22 mouse cellular contexts compared by ENCODE assay signal in the genomic region with DNA sequence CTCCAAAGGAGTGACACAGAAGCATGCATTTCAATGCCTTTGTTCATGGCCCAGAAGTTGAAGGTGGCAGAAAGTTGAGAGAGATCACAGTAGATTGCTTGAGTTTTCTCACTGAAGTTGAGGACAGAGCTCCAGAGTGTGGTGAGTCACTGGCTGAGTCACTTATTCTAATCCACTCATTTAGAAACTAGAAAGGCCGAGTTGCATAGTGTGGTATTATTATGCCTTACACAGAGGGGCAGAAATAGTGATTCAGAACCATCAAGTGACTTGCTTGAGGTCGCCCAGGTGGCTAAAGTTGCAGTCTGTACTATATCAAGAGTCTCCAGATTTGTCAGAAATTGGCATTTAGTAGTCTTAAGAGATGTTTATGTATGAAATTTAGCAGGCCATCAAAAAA.
DNase-seq lines count a peak whose midpoint lies in the region; ATAC-seq and TF ChIP-seq lines count a peak whose summit lies in the region.
"Had no signal": no experiment of that assay in that cellular context is flagged by ENCODE, and none has a peak within 500 bp of the region (broad histone marks: within the 10 kb centered on the region; RNA-seq: fewer than 3 reads in every experiment).

No protein-coding gene starts in this region.

- H3K36me3 ChIP-seq in myocyte (ENCODE audit: control insufficient read depth, insufficient read depth), result no peaks in the 10 kb centered on the region
- H3K36me3 ChIP-seq in heart, adult 2 months (ENCODE audit: control insufficient read depth, insufficient read depth, low read length), result peaks cover 5% of the 10 kb centered on the region
- H3K36me3 ChIP-seq: forebrain, embryonic 10.5 days; G1E; heart, embryonic 15.5 days; hindbrain, embryonic 15.5 days had no signal

- peaks cover 3% of the 10 kb centered on the region; the same call in 1 of the 2 replicates for H3K4me1 ChIP-seq in heart, adult 2 months (ENCODE audit: control insufficient read depth, insufficient read depth, low read length)
- H3K4me1 ChIP-seq: forebrain, embryonic 10.5 days had no signal

- intact Hi-C loops in heart, adult 2 months (cut with DNase I), result no loop called here
- intact Hi-C loops in heart, postnatal 14 days (cut with DNase I), result no loop called here

- in situ Hi-C loops in Patski (cut with MboI; ENCODE audit: low pct_unique_long_range_greater_than_20kb), result no loop called here

- no peak overlapping the region for H3ac ChIP-seq in myocyte (ENCODE audit: control insufficient read depth, insufficient read length)

- H3K27me3 ChIP-seq in Patski (no peaks in the 10 kb centered on the region), myocyte (ENCODE audit: control insufficient read depth, insufficient read depth, insufficient read length) (no peaks in the 10 kb centered on the region)
- no peaks in the 10 kb centered on the region for H3K27me3 ChIP-seq in heart, adult 2 months (ENCODE audit: control insufficient read depth, insufficient read depth, low read length)
- H3K27me3 ChIP-seq: heart, embryonic 15.5 days; hindbrain, embryonic 15.5 days had no signal

- no peak overlapping the region for H3K4me3 ChIP-seq in myocyte
- H3K4me3 ChIP-seq in heart, adult 2 months, result no peak overlapping the region
- H3K4me3 ChIP-seq: forebrain, embryonic 10.5 days; heart, embryonic 15.5 days; hindbrain, embryonic 15.5 days; layer of hippocampus, adult 2 months had no signal

- ATAC-seq in Patski, result peak; percentile 51
- ATAC-seq: forebrain, embryonic 16.5 days; intestine, embryonic 16.5 days had no signal

- peak; percentile 18 for DNase-seq in 3T3-L1 (ENCODE audit: low read depth, low spot score)
- DNase-seq in CD4-positive helper T cell, adult 2 months (ENCODE audit: low read depth, low spot score), result peak; percentile 19
- DNase-seq in Patski (ENCODE audit: low read depth, low spot score), result no peak
- no peak for DNase-seq in heart, adult 2 months
- DNase-seq in heart, postnatal 14 days, result no peak
- no peak for DNase-seq in adrenal gland, adult 2 months
- DNase-seq: adrenal gland, postnatal 36 days; cerebellum, adult 11 months; cerebellum, adult 9-11 months; gastrocnemius, postnatal 36 days; kidney, postnatal 25 days; retina, postnatal 1 day had no signal

- POLR2A ChIA-PET in Patski (lab: Charles Lee), result no interaction called here

- H3K27ac ChIP-seq in heart, adult 2 months, result no peak overlapping the region
- H3K27ac ChIP-seq: forebrain, embryonic 10.5 days; heart, embryonic 15.5 days; hindbrain, embryonic 15.5 days; layer of hippocampus, adult 2 months; macrophage had no signal

- H3K9ac ChIP-seq in heart, adult 2 months (ENCODE audit: low read depth, low read length), result no peak overlapping the region
- H3K9ac ChIP-seq: heart, embryonic 15.5 days; hindbrain, embryonic 15.5 days had no signal

- TF ChIP-seq POLR2A in myocyte (IDR thresholded peaks at IDR 0.05; ENCODE audit: insufficient read length, low read depth), result no peak
- no peak for TF ChIP-seq POLR2A in heart, adult 2 months (IDR thresholded peaks at IDR 0.05; ENCODE audit: insufficient read depth, low read depth, low read length)

- peak overlapping the region; percentile 39 for H3K4me2 ChIP-seq in myocyte (ENCODE audit: low read depth)
- H3K4me2 ChIP-seq: heart, embryonic 15.5 days; hindbrain, embryonic 15.5 days; midbrain, embryonic 11.5 days had no signal

- no peak for TF ChIP-seq EP300 in heart, adult 2 months (IDR thresholded peaks at IDR 0.05; ENCODE audit: insufficient read depth, low read depth, low read length)

- no peak for TF ChIP-seq CTCF in Patski (IDR thresholded peaks at IDR 0.05)
- no peak for TF ChIP-seq CTCF in heart, adult 2 months (IDR thresholded peaks at IDR 0.05)

- no peaks in the 10 kb centered on the region for H3K79me2 ChIP-seq in myocyte (ENCODE audit: control insufficient read depth, insufficient read depth)
- H3K79me2 ChIP-seq in heart, adult 2 months (replicated peaks; ENCODE audit: control insufficient read depth, insufficient read depth, low read length), result no peaks in the 10 kb centered on the region

- 56% methylated on average over 2 of the region's 2 CpGs for WGBS in heart, adult 2 months

- CTCF ChIA-PET in Patski (lab: Charles Lee), result no interaction called here

TF ChIP-seq in myocyte, 11 proteins besides CTCF, POLR2A, EP300 and RAD21:
- TF ChIP-seq MYOD1 (IDR thresholded peaks at IDR 0.05; ENCODE audit: control insufficient read depth in 1 of 3, insufficient read length in 2 of 3, low read depth in 2 of 3) (no peak), TCF3 (IDR thresholded peaks at IDR 0.05; ENCODE audit: insufficient read length, low read depth) (no peak), USF1 (IDR thresholded peaks at IDR 0.05; ENCODE audit: low read depth) (no peak), SRF (IDR thresholded peaks at IDR 0.05; ENCODE audit: control insufficient read depth, insufficient read length, low read depth) (no peak), MYOG (IDR thresholded peaks at IDR 0.05; ENCODE audit: control insufficient read depth in 1 of 3, insufficient read depth in 1 of 3, insufficient read length in 2 of 3, low read depth in 2 of 3) (no peak), MAX (IDR thresholded peaks at IDR 0.05; ENCODE audit: low read depth) (no peak), REST (IDR thresholded peaks at IDR 0.05; ENCODE audit: insufficient read depth, insufficient read length) (no peak), TCF12 (IDR thresholded peaks at IDR 0.05; ENCODE audit: insufficient read depth, poor library complexity, severe bottlenecking) (no peak), POLR2AphosphoS2 (IDR thresholded peaks at IDR 0.05; ENCODE audit: insufficient read length, low read depth) (no peak), E2F4 (IDR thresholded peaks at IDR 0.05; ENCODE audit: insufficient read depth) (no peak), CEBPB (IDR thresholded peaks at IDR 0.05; ENCODE audit: insufficient read depth, poor library complexity, severe bottlenecking) (no peak)

Comparison
In these comparisons a context has a peak if more than half of its experiments do, and no peak if none do; other contexts are left out.
1. DNase-seq: peak in 3T3-L1 (single experiment) and CD4-positive helper T cell, adult 2 months (single experiment); none in Patski (single experiment), heart, adult 2 months (0 of 2), heart, postnatal 14 days (0 of 2) and adrenal gland, adult 2 months (single experiment).